ENCODE assay signal across 23 mouse cellular contexts in genomic region chr12:17058490-17058889, GRCm38 (mm10). TPM values are rescaled to one million over a fixed set of nuclear protein-coding genes. Genes with fewer than 3 reads are reported as not detected.
DNase-seq lines count a peak whose midpoint lies in the region; ATAC-seq and TF ChIP-seq lines count a peak whose summit lies in the region.
"Had no signal": no experiment of that assay in that cellular context is flagged by ENCODE, and none has a peak within 500 bp of the region (broad histone marks: within the 10 kb centered on the region; RNA-seq: fewer than 3 reads in every experiment).

No protein-coding gene starts in this region.

- H3K27ac ChIP-seq in MEL (ENCODE audit: control insufficient read depth, low read depth, low read length) = no peak overlapping the region
- H3K27ac ChIP-seq in stomach, postnatal 0 days (replicated peaks) = no peak overlapping the region
- H3K27ac ChIP-seq: embryonic facial prominence, embryonic 15.5 days; forebrain, embryonic 10.5 days; heart, embryonic 10.5 days; hindbrain, embryonic 12.5 days had no signal

- TF ChIP-seq EP300 in MEL (IDR thresholded peaks at IDR 0.05; ENCODE audit: low read depth in 1 of 2, low read length in 2 of 2) = no peak
- TF ChIP-seq EP300 in stomach, postnatal 0 days (optimal IDR thresholded peaks at IDR 0.05) = no peak

- 54% methylated on average over 10 of the region's 10 CpGs for WGBS in stomach, postnatal 0 days

- DNase-seq in 416B (ENCODE audit: low read depth) (peak; percentile 26), MEL (ENCODE audit: low read depth, low spot score) (peak; percentile 62)
- peak; percentile 19 for DNase-seq in stomach, postnatal 0 days (ENCODE audit: low spot score)
- no peak for DNase-seq in frontal cortex, postnatal 25 days (ENCODE audit: low spot score in 2 of 2)
- no peak for DNase-seq in neural tube, embryonic 10.5 days (ENCODE audit: extremely low spot score, low spot score)
- no peak for DNase-seq in left cerebral cortex, adult 9 months (ENCODE audit: low spot score in 2 of 2)
- DNase-seq: adrenal gland, adult 2 months; adrenal gland, postnatal 36 days; cerebellum, adult 2 months; cerebellum, postnatal 10 days; gastrocnemius, postnatal 10 days; heart, adult 18-20 months; heart, postnatal 10 days; heart, postnatal 4 days had no signal

- TF ChIP-seq CTCF in MEL (IDR thresholded peaks at IDR 0.05 in 2 of 3, conservative IDR thresholded peaks at IDR 0.05 in 1 of 3; ENCODE audit: control insufficient read depth in 1 of 3, insufficient read depth in 1 of 3, low read depth in 2 of 3, low read length in 3 of 3, poor library complexity in 1 of 3, severe bottlenecking in 1 of 3) = no peak
- no peak for TF ChIP-seq CTCF in stomach, postnatal 0 days (IDR thresholded peaks at IDR 0.05; ENCODE audit: low read depth)

- no peak for TF ChIP-seq POLR2A in MEL (IDR thresholded peaks at IDR 0.05; ENCODE audit: control insufficient read depth in 1 of 2, insufficient read depth in 1 of 2, low read depth in 1 of 2, low read length in 2 of 2, poor library complexity in 1 of 2)

- H3K79me2 ChIP-seq in MEL (ENCODE audit: control insufficient read depth, insufficient read depth, low read length, poor library complexity) = no peaks in the 10 kb centered on the region

- peak overlapping the region; percentile 4 to 43; a peak in 3 of 4 replicates for H3K4me3 ChIP-seq in MEL (ENCODE audit: control insufficient read depth in 1 of 2, insufficient read depth in 1 of 2, low read depth in 2 of 2, low read length in 2 of 2)
- H3K4me3 ChIP-seq in stomach, postnatal 0 days (ENCODE audit: low read depth, low read length) = no peak overlapping the region
- H3K4me3 ChIP-seq: embryonic facial prominence, embryonic 15.5 days; erythroblast, embryonic 14.5 days; forebrain, embryonic 10.5 days; heart, embryonic 10.5 days; hindbrain, embryonic 12.5 days had no signal

- no peak overlapping the region for H3K9ac ChIP-seq in MEL (ENCODE audit: control insufficient read depth, low read depth, low read length, poor library complexity, severe bottlenecking)
- no peak overlapping the region for H3K9ac ChIP-seq in stomach, postnatal 0 days (ENCODE audit: low read length)
- H3K9ac ChIP-seq: embryonic facial prominence, embryonic 15.5 days; hindbrain, embryonic 12.5 days had no signal

- no peak for TF ChIP-seq RAD21 in MEL (IDR thresholded peaks at IDR 0.05; ENCODE audit: low read depth, low read length)

- ATAC-seq in activated CD4-positive, CD25-positive, alpha-beta regulatory T cell, adult 4 months = peak; percentile 84
- ATAC-seq in stomach, postnatal 0 days (ENCODE audit: low FRiP score, low TSS enrichment) = 0 out of 2 replicates have a peak, but pooled peaks have one; percentile 49
- ATAC-seq: forebrain, embryonic 14.5 days; hindbrain, embryonic 16.5 days had no signal

- H3K4me1 ChIP-seq in MEL (ENCODE audit: control insufficient read depth in 1 of 2, insufficient read depth in 2 of 2, low read length in 2 of 2) = peaks cover 0 to 4% of the 10 kb centered on the region in 2 experiments; a peak in 1 of 4 replicates
- no peaks in the 10 kb centered on the region for H3K4me1 ChIP-seq in stomach, postnatal 0 days (replicated peaks; ENCODE audit: control insufficient read depth, insufficient read depth)
- H3K4me1 ChIP-seq: embryonic facial prominence, embryonic 15.5 days; heart, embryonic 10.5 days had no signal

- H3K4me2 ChIP-seq in stomach, postnatal 0 days (replicated peaks; ENCODE audit: low read depth) = no peak overlapping the region
- H3K4me2 ChIP-seq: embryonic facial prominence, embryonic 15.5 days; hindbrain, embryonic 12.5 days had no signal

- H3K36me3 ChIP-seq in MEL (ENCODE audit: control insufficient read depth in 1 of 2, insufficient read depth in 2 of 2, low read length in 2 of 2) = peaks cover 0 to 4% of the 10 kb centered on the region in 2 experiments; a peak in 1 of 4 replicates
- H3K36me3 ChIP-seq in stomach, postnatal 0 days (ENCODE audit: control insufficient read depth, insufficient read depth, low read length) = no peaks in the 10 kb centered on the region
- H3K36me3 ChIP-seq: embryonic facial prominence, embryonic 15.5 days; forebrain, embryonic 10.5 days; heart, embryonic 10.5 days; hindbrain, embryonic 12.5 days had no signal

- no peaks in the 10 kb centered on the region for H3K9me3 ChIP-seq in MEL (replicated peaks; ENCODE audit: insufficient read depth, low read length)
- no peaks in the 10 kb centered on the region for H3K9me3 ChIP-seq in stomach, postnatal 0 days (ENCODE audit: control insufficient read depth, low read length)
- H3K9me3 ChIP-seq: embryonic facial prominence, embryonic 15.5 days; forebrain, embryonic 10.5 days; heart, embryonic 10.5 days; hindbrain, embryonic 12.5 days had no signal

- peaks cover 3 to 8% of the 10 kb centered on the region in 2 experiments; a peak in 3 of 4 replicates for H3K27me3 ChIP-seq in MEL (ENCODE audit: control insufficient read depth in 1 of 2, insufficient read depth in 2 of 2, low read length in 2 of 2)
- H3K27me3 ChIP-seq in stomach, postnatal 0 days (ENCODE audit: control insufficient read depth, insufficient read depth, low read length) = no peaks in the 10 kb centered on the region
- H3K27me3 ChIP-seq: embryonic facial prominence, embryonic 15.5 days; hindbrain, embryonic 12.5 days had no signal

TF ChIP-seq in MEL, 35 proteins besides CTCF, POLR2A, EP300 and RAD21:
- TF ChIP-seq SIN3A (IDR thresholded peaks at IDR 0.05; ENCODE audit: low read length) (no peak), HCFC1 (IDR thresholded peaks at IDR 0.05; ENCODE audit: low read depth, low read length) (no peak), ELF1 (IDR thresholded peaks at IDR 0.05; ENCODE audit: low read depth, low read length) (no peak), MYC (IDR thresholded peaks at IDR 0.05; ENCODE audit: low read depth, low read length) (no peak)

RNA-seq across cellular contexts. Expression of gene 2410004P03Rik, which starts 47.0 kb away (rescaled TPM):
- total RNA-seq in MEL (2012; rRNA removed) = not detected in 2 replicates
- under 1 TPM in 1 of 2 experiments, not detected in 1; 0.03 TPM for polyA plus RNA-seq in MEL (2012; ENCODE audit: insufficient read depth in 1 of 2, insufficient read length in 2 of 2, low read depth in 1 of 2, low replicate concordance in 2 of 2, missing spikeins in 1 of 2)
- under 1 TPM; 0.27 to 0.93 TPM for polyA plus RNA-seq in activated CD4-positive, CD25-positive, alpha-beta regulatory T cell, adult 4 months (2017; shearing (Covaris generic))
- polyA plus RNA-seq in stomach, postnatal 0 days (2015; fragmentation: Nextera tagmentation; extraction: Ambion mirVana) = 0.29 and 0.38 TPM in 2 replicates
- total RNA-seq: adrenal gland, adult 2 months; adrenal gland, postnatal 36 days; gastrocnemius, postnatal 10 days had no signal
- polyA plus RNA-seq: adrenal gland, adult 2 months; erythroblast, embryonic 14.5 days; heart, embryonic 14.5 days had no signal

RNA-seq across cellular contexts. Expression of gene Pqlc3, which starts 58.3 kb away (rescaled TPM):
- total RNA-seq in MEL (2012; rRNA removed) = 5.2 and 5.7 TPM in 2 replicates
- polyA plus RNA-seq in MEL (2012; ENCODE audit: insufficient read depth in 1 of 2, insufficient read length in 2 of 2, low read depth in 1 of 2, low replicate concordance in 2 of 2, missing spikeins in 1 of 2) = 10 to 100 TPM in 1 of 2 experiments, not detected in 1; 13.1 TPM
- 10 to 100 TPM; 82.0 to 88.3 TPM for polyA plus RNA-seq in activated CD4-positive, CD25-positive, alpha-beta regulatory T cell, adult 4 months (2017; shearing (Covaris generic))
- polyA plus RNA-seq in stomach, postnatal 0 days (2015; fragmentation: Nextera tagmentation; extraction: Ambion mirVana) = 22.5 and 22.9 TPM in 2 replicates

Comparison
In these comparisons a context has a peak if more than half of its experiments do, and no peak if none do; other contexts are left out.
1. DNase-seq: peak in 416B (single experiment), MEL (single experiment) and stomach, postnatal 0 days (single experiment); none in frontal cortex, postnatal 25 days (0 of 2), neural tube, embryonic 10.5 days (single experiment) and left cerebral cortex, adult 9 months (0 of 2).